Mouse (Mus musculus) embryonic facial prominence, embryonic 12.5 days (tissue): Measurements from ENCODE around the gene Sucla2. TPM values are rescaled to one million over a fixed set of nuclear protein-coding genes. Genes with fewer than 3 reads are reported as not detected.
A peak's percentile ranks its signal among the peaks of the same experiment; 100 is the strongest.

Experiments
- ATAC-seq: fragments of 200-750 bp; cut with Nextera tagmentation; 2 replicates; pipeline ENCODE4 v1.8.0; 2017; ENCODE audit not compliant: insufficient number of reproducible peaks, insufficient read depth, low FRiP score, low TSS enrichment
- H3K27ac ChIP-seq: fragments of 300-500 bp; sonication (generic); 2 replicates; pipeline ENCODE4 v1.5.1; 2016; ENCODE audit warnings: mild to moderate bottlenecking
- H3K27me3 ChIP-seq: fragments of 300-500 bp; sonication (generic); 2 replicates; pipeline ENCODE4 v1.6.1; 2016; ENCODE audit warnings: mild to moderate bottlenecking, moderate library complexity
- H3K36me3 ChIP-seq: fragments of 300-500 bp; sonication (generic); 2 replicates; pipeline ENCODE4 v1.6.1; 2016; ENCODE audit warnings: mild to moderate bottlenecking
- H3K4me1 ChIP-seq: fragments of 300-500 bp; sonication (generic); 2 replicates; pipeline ENCODE4 v1.6.1; 2016
- H3K4me2 ChIP-seq: fragments of 300-500 bp; sonication (generic); replicated peaks from 2 replicates; pipeline ENCODE4 v1.6.1; 2016; ENCODE audit warnings: mild to moderate bottlenecking, moderate library complexity
- H3K4me3 ChIP-seq: fragments of 300-500 bp; sonication (generic); 2 replicates; pipeline ENCODE4 v1.5.1; 2016; ENCODE audit warnings: mild to moderate bottlenecking
- H3K9ac ChIP-seq: fragments of 300-500 bp; sonication (generic); 2 replicates; pipeline ENCODE4 v1.6.1; 2016; ENCODE audit warnings: mild to moderate bottlenecking, moderate library complexity
- H3K9me3 ChIP-seq: fragments of 300-500 bp; sonication (generic); 2 replicates; pipeline ENCODE4 v1.6.1; 2016; ENCODE audit warnings: mild to moderate bottlenecking, moderate library complexity
- WGBS: fragments of 180-500 bp; shearing (Covaris S2); methylation state at CpG from one replicate; pipeline ENCODE4 v1.1.7; 2016; 5-methylcytosine and 5-hydroxymethylcytosine counted together
- polyA plus RNA-seq: library from polyadenylated mRNA; unstranded; fragments of >200 nt; fragmentation: Nextera tagmentation; extraction: Ambion mirVana; gene quantifications from 2 replicates; pipeline ENCODE4 v1.2.1, GENCODE M21; 2016

The Sucla2 gene
- polyA plus RNA-seq, 1 experiment from 2014 or later = 107 TPM

- Histone ChIP-seq H3K4me2 (no peak overlapping the region), H3K9ac (no peak overlapping the region), H3K4me1 (no peaks in the 10 kb centered on the region), H3K9me3 (0 out of 2 replicates have a peak, but pooled peaks cover 3% of the 10 kb centered on the region), H3K27me3 (no peaks in the 10 kb centered on the region), H3K36me3 (no peaks in the 10 kb centered on the region), H3K4me3 (no peak overlapping the region), H3K27ac (no peak overlapping the region)
- ATAC-seq = no peak
- WGBS = 72% methylated on average over 7 of the region's 7 CpGs
These were observed 29.4 kb upstream of the Sucla2 start for GRCm38 (mm10) chr14:73495753-73496152.

- H3K27me3 ChIP-seq = no peaks in the 10 kb centered on the region
- no peaks in the 10 kb centered on the region for H3K36me3 ChIP-seq
- no peaks in the 10 kb centered on the region for H3K9me3 ChIP-seq
- WGBS = 95% methylated on average over 9 of the region's 9 CpGs
- H3K4me1 ChIP-seq = peaks cover 11% of the 10 kb centered on the region
- no peak overlapping the region for H3K4me3 ChIP-seq
- no peak overlapping the region for H3K4me2 ChIP-seq
- H3K9ac ChIP-seq = no peak overlapping the region
- ATAC-seq = no peak
- H3K27ac ChIP-seq = no peak overlapping the region
These were observed 23.8 kb upstream of the Sucla2 start for GRCm38 (mm10) chr14:73501283-73501682.

DNA sequence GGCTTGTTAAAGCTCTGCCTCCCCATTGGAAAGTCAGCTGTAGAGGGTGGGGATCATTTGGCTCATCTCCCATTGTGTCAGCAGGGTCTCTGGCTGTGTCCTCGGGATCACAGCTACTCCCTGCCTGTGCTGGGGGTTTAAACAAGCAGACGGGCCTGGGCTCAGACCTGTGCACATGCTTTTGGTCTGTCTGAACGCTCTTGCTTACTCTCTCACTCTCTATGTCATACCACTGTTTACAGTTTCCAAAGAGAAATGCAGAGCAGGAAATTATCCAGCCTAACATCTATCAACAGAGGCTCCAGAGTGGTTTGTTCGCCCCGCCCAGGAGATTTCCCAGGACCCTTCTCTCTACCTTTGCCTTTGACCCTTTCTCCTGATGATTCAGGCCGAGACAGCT lies 23.4 kb upstream of the Sucla2 start:
- Histone ChIP-seq H3K27me3 (no peaks in the 10 kb centered on the region), H3K27ac (no peak overlapping the region), H3K9me3 (no peaks in the 10 kb centered on the region), H3K9ac (no peak overlapping the region), H3K4me2 (no peak overlapping the region), H3K4me1 (peaks cover 11% of the 10 kb centered on the region), H3K36me3 (no peaks in the 10 kb centered on the region), H3K4me3 (no peak overlapping the region)
- no peak for ATAC-seq
- WGBS = 74% methylated on average over 6 of the region's 6 CpGs

GRCm38 (mm10) chr14:73502591-73503184 lies 22.4 kb upstream of the Sucla2 start:
- Histone ChIP-seq H3K9me3 (no peaks in the 10 kb centered on the region), H3K27ac (peak overlapping the region; percentile 50; the same call in 1 of the 2 replicates), H3K4me2 (no peak overlapping the region), H3K4me3 (no peak overlapping the region), H3K27me3 (no peaks in the 10 kb centered on the region), H3K36me3 (no peaks in the 10 kb centered on the region), H3K4me1 (peaks cover 11% of the 10 kb centered on the region), H3K9ac (no peak overlapping the region)
- ATAC-seq = no peak
- 40% methylated on average over 7 of the region's 7 CpGs for WGBS

- no peaks in the 10 kb centered on the region for H3K27me3 ChIP-seq
- 56% methylated on average over 13 of the region's 13 CpGs for WGBS
- no peak overlapping the region for H3K4me3 ChIP-seq
- H3K27ac ChIP-seq = peak overlapping the region; percentile 50
- no peak overlapping the region for H3K9ac ChIP-seq
- no peak for ATAC-seq
- no peaks in the 10 kb centered on the region for H3K9me3 ChIP-seq
- no peak overlapping the region for H3K4me2 ChIP-seq
- H3K36me3 ChIP-seq = no peaks in the 10 kb centered on the region
- H3K4me1 ChIP-seq = peaks cover 11% of the 10 kb centered on the region
These were observed 21.7 kb upstream of the Sucla2 start for GRCm38 (mm10) chr14:73503237-73503933.

- Histone ChIP-seq H3K9me3 (no peaks in the 10 kb centered on the region), H3K4me3 (no peak overlapping the region), H3K4me2 (no peak overlapping the region), H3K9ac (no peak overlapping the region), H3K27me3 (no peaks in the 10 kb centered on the region), H3K36me3 (no peaks in the 10 kb centered on the region), H3K4me1 (peaks cover 19% of the 10 kb centered on the region), H3K27ac (no peak overlapping the region)
- WGBS = 67% methylated on average over 8 of the region's 8 CpGs
- no peak for ATAC-seq
These were observed 18.8 kb upstream of the Sucla2 start for GRCm38 (mm10) chr14:73506283-73506682.

GRCm38 (mm10) chr14:73507200-73507599 lies 17.9 kb upstream of the Sucla2 start:
- Histone ChIP-seq H3K36me3 (peaks cover 4% of the 10 kb centered on the region; the same call in 1 of the 2 replicates), H3K4me1 (peaks cover 19% of the 10 kb centered on the region), H3K4me2 (no peak overlapping the region), H3K9me3 (no peaks in the 10 kb centered on the region), H3K27me3 (no peaks in the 10 kb centered on the region), H3K4me3 (no peak overlapping the region), H3K27ac (no peak overlapping the region), H3K9ac (no peak overlapping the region)
- WGBS = 89% methylated on average over 15 of the region's 15 CpGs
- no peak for ATAC-seq

DNA sequence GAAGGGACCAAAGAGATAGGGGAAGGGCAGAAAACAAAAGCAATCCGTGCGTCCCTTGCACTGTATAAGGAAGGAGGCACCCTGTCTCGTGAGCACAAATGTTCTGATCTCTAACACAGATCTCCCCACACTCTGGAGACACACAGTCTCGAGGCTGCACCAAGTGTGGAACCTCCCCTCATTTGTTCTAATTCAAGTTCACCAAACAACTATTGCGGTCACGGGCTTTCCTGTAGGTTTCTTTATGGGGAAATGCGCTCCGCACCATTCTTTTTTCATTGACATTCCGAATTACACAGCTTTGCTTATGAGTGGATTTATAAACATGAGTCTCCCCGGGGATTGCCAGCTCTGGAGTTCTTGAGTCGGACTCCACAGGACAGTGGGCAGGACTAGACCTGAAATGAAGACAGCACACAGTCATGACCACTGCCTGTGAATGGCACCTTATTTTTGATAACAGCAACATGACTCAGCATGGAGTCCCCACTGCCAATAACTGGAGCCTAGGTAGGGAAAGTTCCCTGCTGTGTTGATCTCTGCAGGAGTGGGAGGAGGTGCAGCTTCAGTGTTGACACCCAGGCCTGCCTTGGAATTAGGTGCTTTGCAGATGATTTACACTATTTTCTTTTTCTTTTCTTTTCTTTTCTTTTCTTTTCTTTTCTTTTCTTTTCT lies 17.3 kb upstream of the Sucla2 start:
- no peak overlapping the region for H3K4me3 ChIP-seq
- H3K36me3 ChIP-seq = peaks cover 8% of the 10 kb centered on the region; the same call in 1 of the 2 replicates
- ATAC-seq = no peak
- no peaks in the 10 kb centered on the region for H3K9me3 ChIP-seq
- H3K4me1 ChIP-seq = peaks cover 16% of the 10 kb centered on the region
- 74% methylated on average over 11 of the region's 11 CpGs for WGBS
- no peaks in the 10 kb centered on the region for H3K27me3 ChIP-seq
- no peak overlapping the region for H3K27ac ChIP-seq
- H3K9ac ChIP-seq = no peak overlapping the region
- H3K4me2 ChIP-seq = no peak overlapping the region

- no peak for ATAC-seq
These were observed 16.3 kb upstream of the Sucla2 start for GRCm38 (mm10) chr14:73508630-73509395.

GRCm38 (mm10) chr14:73509765-73510423 lies 15.2 kb upstream of the Sucla2 start, which contains the start of gene Med4:
Gene Med4 (plus strand): TSS chr14:73510025.
- H3K36me3 ChIP-seq = peaks cover 10% of the 10 kb centered on the region; the same call in 1 of the 2 replicates
- H3K9ac ChIP-seq = peak within 1 kb of the TSS; percentile 80
- ATAC-seq = peak; percentile 90
- peak within 1 kb of the TSS; percentile 67 for H3K4me3 ChIP-seq
- peaks cover 8% of the 10 kb centered on the region for H3K4me1 ChIP-seq
- 0 out of 2 replicates have a peak within 1 kb of the TSS, but pooled peaks have one; percentile 33 for H3K27ac ChIP-seq
- WGBS = under 1% methylated on average over 41 of the region's 41 CpGs
- H3K27me3 ChIP-seq = no peaks in the 10 kb centered on the region
- peak within 1 kb of the TSS; percentile 96 for H3K4me2 ChIP-seq
- H3K9me3 ChIP-seq = no peaks in the 10 kb centered on the region

More at GRCm38 (mm10) chr14:73508630-73509395, 16.3 kb upstream of the Sucla2 start:
- Histone ChIP-seq H3K27me3 (no peaks in the 10 kb centered on the region), H3K9me3 (no peaks in the 10 kb centered on the region), H3K4me2 (no peak overlapping the region), H3K9ac (no peak overlapping the region), H3K27ac (no peak overlapping the region), H3K4me1 (peaks cover 13% of the 10 kb centered on the region), H3K4me3 (no peak overlapping the region), H3K36me3 (peaks cover 8% of the 10 kb centered on the region; the same call in 1 of the 2 replicates)
- WGBS = 92% methylated on average over 6 of the region's 6 CpGs

GRCm38 (mm10) chr14:73524136-73524535 lies 983 bp upstream of the Sucla2 start:
- H3K4me3 ChIP-seq = no peak overlapping the region
- H3K4me2 ChIP-seq = peak overlapping the region; percentile 43; the same call in 1 of the 2 replicates
- no peaks in the 10 kb centered on the region for H3K9me3 ChIP-seq
- H3K9ac ChIP-seq = no peak overlapping the region
- H3K27ac ChIP-seq = no peak overlapping the region
- no peaks in the 10 kb centered on the region for H3K27me3 ChIP-seq
- ATAC-seq = no peak
- WGBS = 64% methylated on average over 3 of the region's 3 CpGs
- H3K4me1 ChIP-seq = no peaks in the 10 kb centered on the region
- H3K36me3 ChIP-seq = no peaks in the 10 kb centered on the region
